Mouse (Mus musculus) cerebellum, postnatal 14 days (tissue): ENCODE measurements at regions not wholly inside any gene's neighbourhood (a gene's known extent, or its start where the extent isn't known, plus 50 kb on each side); places are given as distances from the start of the nearest gene placed in this dataset.
"Not testable (repeated sequence)": the region's sequence is repeated elsewhere in the genome, so short reads cannot be mapped to it uniquely, and the experiment has no call there.

Experiments
- DNase-seq, 2 experiments: peaks; one replicate each; pipeline ENCODE4 v3.0.0; 2021; ENCODE audit warnings: mixed read lengths in 2 of 2

- DNase-seq = no peak
These were observed 184.4 kb downstream of the Mat2b start for GRCm38 (mm10) chr11:40510325-40511239.

DNA sequence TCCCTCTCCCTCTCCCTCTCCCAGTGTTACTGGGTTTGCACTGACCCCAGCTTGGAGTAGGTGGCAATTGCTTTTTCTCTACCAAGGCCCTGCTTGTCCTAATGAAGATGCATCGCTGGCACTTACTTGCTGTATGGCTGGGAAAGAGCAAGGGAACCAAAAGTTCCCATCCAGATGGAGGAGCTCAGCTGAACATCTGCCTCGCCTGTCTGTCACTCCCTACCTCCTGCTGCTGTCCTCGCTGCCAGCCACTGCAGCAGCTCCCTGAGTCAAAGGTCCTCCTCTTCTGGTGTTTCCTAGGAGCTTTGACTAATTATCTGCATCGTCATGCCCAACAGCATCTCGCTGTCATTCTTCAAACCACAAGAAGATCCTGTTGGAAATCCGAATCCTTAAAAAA, 203.4 kb downstream of the Mat2b start:
- DNase-seq = no peak

DNA sequence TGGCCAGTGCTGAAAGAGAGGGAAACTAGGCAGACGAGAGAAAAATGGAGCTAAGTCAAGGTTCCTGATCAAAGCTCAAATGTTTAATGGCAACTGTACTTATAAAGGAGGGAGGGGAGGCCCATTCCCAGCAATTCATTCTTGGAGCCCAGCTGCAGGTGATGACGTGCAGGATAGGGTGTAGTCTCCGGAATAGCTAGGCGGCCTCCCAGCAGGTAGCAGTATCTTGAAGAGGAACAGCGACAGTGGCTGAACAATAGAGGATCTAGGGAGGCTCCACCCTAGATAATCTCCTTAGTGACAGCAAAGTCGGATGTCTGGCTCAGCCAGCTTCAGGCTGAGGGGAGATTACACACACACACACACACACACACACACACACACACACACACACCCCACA, 216.8 kb downstream of the Mat2b start:
- DNase-seq = not testable (repeated sequence)

- no peak for DNase-seq
These were observed 217.7 kb downstream of the Mat2b start for GRCm38 (mm10) chr11:40477294-40477693.

DNA sequence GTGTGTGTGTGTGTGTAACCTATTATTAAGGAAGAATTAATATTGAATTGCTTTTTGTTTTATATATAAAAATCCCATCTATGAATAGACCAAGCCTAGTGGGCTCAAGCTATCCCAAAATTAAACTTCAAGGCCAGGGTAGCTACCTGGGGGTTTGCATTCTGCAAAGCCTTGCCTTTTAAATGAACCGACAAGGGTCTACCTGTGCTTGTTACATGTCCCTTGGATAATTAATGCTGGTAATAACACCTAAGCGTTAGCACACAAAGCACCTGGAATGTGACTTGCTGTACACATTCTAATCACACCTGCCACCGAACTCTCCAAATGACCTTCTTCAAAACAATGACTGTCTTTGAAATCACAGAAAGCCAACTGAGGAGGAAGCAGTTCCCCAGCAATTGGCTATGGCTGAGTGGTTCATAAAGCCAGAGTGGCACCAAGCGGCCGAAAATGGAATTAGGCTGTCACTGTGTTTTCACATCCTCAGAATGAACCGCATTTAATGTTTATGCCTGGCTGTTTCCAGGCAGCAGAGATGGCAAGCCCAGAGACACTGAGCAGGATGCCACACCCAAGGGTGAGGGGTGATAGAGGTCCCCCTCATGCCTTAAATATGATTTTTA, 225.8 kb downstream of the Mat2b start:
- peak; percentile 65 to 67 for DNase-seq

- no peak for DNase-seq
These were observed 238.4 kb downstream of the Mat2b start for GRCm38 (mm10) chr11:40456571-40456970.

DNA sequence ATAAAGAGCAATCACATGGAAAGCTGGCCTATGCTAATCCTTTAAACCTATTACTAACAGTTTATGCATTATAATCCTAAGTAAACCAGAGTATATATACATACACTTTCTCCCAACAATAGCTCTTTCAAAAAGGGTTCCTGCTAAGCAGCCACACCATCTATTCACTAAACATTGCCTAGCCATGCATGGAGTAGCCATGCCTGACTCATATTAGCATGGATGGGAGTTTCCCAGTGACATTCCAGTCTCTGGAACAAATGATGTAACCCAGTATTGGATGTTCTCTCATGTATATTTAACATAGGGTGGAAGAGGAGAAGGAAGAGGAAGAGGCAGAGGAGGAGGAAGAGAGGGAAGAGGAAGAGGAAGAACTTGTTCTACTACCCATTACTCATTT, 240.0 kb downstream of the Mat2b start:
- DNase-seq = not testable (repeated sequence)

GRCm38 (mm10) chr11:40446846-40447245, 248.2 kb downstream of the Mat2b start:
- no peak for DNase-seq

DNA sequence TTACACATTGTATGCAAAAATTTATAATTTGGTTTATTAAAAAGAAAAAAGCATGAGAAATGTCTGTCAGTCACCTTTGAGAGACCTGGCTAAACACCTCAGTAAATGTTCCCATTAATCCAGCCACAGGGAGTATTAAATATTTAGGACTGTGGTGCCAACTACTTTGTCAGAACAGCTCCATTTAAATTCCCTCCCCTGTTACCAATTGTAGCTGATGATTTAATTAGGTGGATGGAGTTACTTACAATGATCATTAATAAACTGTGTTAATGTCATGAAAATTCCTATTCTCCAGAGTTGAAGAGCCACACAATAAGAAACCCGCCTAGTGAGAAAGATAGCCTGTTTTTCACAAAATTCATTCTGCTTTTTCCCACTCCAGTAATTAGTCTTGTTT, 261.0 kb downstream of the Mat2b start:
- no peak for DNase-seq

DNA sequence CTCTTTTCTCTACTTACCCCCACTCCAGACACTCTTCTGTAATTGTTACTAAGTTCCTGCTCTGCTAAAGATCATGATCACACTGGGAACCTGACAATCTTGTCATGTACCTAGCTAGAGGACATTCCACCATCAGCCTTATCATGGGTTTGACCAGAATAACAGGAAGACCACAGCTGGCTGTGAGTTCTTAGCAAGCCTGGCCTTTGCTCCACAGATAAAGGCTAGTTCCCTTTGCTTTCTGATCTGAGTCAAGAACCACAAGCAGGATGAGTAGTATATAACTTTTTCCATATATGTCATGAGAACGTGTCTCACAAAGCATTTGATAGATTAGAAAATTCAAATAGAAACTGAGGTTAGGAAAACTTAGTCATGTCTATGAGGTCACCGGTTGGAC, 266.1 kb downstream of the Mat2b start:
- no peak for DNase-seq

- DNase-seq = no peak
These were observed 270.7 kb downstream of the Mat2b start for GRCm38 (mm10) chr11:40424316-40424715.

GRCm38 (mm10) chr11:40407571-40407970, 287.4 kb downstream of the Mat2b start:
- no peak for DNase-seq

DNA sequence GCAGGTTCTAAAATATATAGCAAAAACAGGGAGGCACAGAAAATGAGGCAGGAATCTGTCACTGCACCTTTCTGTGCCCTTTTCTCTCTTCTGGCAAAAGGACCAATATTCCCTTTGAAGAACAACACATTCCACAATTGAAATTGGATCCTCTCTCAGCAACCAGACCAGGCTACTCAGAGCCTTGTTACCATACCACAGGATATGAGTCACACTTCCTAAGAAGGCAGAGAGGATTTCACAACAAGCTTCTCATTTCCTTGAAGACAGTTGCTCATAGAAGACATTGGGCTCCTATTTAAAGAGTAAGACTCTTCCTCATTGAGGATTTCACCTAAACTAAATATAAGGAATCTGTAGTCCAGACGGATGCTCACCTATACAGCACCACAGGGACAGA, 292.8 kb downstream of the Mat2b start:
- DNase-seq = no peak

DNA sequence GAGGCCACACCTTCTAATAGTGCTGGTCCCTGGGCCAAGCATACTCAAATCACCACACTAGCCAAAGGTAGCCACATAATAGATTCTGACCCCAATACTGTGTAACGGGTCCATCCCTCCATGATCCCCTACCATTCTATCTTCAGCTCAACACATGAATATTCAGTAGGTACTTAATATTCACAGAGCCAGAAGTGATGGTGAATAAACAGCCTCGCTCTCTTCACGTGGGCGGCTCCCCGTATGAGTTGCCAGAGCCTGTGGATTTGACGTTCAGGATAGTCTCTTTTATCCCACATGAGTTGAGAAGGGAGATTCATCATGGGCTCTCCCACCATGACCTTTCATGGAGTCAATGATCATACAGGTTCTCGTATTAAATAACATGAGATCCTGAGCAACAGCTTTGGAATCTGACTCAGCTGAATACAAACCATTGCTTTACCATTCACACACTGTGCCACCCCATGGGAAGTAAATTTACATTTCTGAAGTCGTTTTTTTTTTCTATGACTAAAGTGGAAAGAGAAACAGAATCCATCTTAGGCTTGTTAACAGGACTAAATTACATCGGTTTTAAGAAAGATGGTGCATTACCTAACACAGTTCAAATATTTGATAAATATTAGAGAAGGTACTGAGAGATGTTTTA, 297.4 kb downstream of the Mat2b start:
- no peak for DNase-seq

DNA sequence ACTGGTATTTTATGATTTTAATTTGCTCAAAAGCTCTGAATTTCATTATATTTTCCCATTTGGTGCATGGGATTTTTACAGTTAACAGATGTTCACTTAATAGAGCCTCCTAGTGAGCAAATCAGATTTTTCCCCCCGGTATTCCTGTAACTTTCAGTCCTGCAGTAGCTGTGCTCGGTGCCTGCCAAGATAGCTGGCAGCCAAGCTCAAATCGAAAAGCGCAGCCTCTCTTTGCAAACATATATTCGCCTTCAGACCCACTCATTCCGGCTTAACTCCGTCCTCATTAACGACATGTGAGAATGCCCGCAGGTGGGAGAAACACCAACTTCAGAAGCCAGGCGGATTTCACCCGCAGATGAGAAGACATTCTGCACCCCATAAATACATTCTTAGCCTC, 299.7 kb downstream of the Mat2b start:
- peak; percentile 2 to 13 for DNase-seq

GRCm38 (mm10) chr11:40394864-40395266, 300.1 kb downstream of the Mat2b start:
- DNase-seq = no peak

GRCm38 (mm10) chr11:40394283-40394758, 300.7 kb downstream of the Mat2b start:
- DNase-seq = no peak

DNA sequence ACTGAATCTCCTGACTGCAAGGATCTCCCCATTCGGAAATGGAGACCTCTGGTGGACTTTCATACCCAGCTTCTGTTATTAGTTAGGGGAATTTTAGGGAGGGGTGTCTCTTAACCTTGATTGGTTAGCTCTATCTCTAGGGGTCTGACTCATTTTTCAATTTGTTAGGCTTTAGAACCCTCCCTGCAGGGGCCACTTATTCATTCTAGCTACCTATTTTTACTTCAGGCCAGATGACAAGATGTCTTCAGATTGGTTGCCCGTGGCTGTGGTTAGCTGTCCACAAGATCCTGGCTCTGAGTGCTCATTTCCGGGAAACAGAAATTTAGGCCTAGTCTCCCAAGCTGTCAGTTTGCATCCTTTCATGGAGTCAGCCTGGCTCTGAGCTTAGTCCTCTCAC, 314.3 kb downstream of the Mat2b start:
- DNase-seq = no peak

GRCm38 (mm10) chr11:40371696-40372095, 323.3 kb downstream of the Mat2b start:
- no peak for DNase-seq

- no peak for DNase-seq
These were observed 328.4 kb downstream of the Mat2b start for GRCm38 (mm10) chr11:40366573-40366972.

- DNase-seq = no peak
These were observed 332.3 kb downstream of the Mat2b start for GRCm38 (mm10) chr11:40362530-40363185.
